Mouse (Mus musculus): ENCODE data around the gene Arsb.

The Arsb gene

DNA sequence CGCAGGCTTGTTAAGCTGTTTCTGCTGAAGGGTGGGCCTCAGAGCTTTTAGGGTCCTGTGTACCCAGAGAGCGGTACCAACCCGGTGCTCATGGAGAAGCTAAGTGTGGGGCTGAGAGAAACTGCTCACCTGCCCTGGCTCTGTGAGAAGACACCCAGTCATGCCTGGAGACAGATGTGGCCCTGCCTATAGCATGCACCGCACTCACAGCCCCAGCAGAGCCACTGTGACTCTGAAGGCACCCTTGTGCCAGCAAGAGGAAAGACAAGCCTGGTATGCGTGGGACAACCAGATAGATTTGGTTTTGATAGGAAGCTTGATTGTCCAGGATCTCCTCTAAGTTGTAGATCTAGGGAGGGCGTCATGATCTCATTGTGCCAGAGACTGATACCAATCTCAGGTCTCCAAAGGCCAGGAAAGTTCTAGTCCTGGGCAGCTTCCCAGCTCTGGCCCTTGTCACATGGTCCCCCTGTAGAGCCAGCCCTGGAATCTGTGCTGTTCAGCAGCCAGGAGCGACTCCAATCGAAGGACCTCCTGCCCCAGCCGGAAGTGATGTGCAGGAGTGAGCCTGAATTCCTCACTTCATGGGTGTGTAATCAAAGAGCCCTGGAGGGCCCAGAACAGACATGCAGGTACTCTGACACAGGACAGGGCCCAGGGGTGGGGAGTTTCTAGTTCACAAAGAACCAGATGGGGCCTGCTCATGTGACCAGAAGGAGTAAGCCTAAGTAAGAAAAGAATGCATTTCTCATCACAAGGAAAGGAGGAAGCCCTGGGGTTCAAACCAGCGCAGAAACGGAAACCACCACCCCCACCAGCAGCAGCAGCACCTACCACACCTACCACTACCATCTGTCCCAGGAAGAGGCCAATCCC, 218.5 kb downstream of the Arsb start:
- no peak for DNase-seq

DNA sequence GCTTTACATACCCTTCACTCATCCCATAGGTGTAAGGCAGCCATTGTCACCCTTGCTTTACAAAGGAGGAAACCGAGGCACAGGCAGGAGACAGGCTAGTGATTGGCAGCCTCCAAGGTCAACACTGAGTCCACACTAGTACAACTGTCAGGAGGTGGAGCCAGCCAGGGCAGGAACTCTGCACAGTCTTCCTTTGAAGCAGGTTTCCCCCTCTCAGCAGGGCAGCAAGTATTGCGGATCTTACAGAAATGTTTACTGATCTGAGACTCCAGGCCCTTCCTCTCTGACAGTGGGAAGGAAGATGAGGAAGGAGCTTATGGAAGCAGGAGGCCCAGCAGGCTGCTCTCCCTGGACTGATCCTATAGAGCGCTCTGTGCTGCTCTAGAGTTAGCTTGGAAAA, 219.4 kb downstream of the Arsb start:
- DNase-seq = no peak

DNA sequence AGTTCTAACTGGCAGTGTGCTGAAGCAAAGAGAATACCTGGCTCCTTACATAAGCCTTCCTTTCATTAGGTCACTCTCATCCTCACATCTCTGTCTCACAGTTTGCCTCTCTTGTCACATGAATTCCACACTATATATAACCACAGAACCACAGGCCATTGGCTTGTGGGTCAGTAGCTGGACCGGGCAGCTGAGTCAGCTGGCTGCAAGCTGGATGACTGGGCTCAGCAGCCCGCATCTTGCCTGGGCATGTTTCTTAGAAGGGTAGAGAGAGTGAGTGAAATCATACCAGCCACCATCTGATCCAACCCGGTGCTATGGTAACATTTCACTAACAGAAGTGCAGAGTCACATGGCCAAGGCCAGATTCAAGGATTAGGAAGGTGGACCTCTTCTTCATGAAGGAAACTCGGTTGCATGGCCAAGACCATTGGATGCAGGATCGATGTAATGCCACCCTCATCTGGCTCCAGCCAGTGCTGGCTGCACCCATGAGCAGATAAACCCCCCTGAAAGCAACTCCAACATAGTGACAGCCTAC, 221.0 kb downstream of the Arsb start:
- DNase-seq = no peak

Data from lung, postnatal 36 days (tissue).